Mouse (Mus musculus): Measurements from ENCODE around the gene Rnf11. TPM values are rescaled to one million over a fixed set of nuclear protein-coding genes. Genes with fewer than 3 reads are reported as not detected.

The Rnf11 gene
- total and polyA plus RNA-seq, 3 experiments = 11.9 to 30.9 (median 13.7) TPM

DNA sequence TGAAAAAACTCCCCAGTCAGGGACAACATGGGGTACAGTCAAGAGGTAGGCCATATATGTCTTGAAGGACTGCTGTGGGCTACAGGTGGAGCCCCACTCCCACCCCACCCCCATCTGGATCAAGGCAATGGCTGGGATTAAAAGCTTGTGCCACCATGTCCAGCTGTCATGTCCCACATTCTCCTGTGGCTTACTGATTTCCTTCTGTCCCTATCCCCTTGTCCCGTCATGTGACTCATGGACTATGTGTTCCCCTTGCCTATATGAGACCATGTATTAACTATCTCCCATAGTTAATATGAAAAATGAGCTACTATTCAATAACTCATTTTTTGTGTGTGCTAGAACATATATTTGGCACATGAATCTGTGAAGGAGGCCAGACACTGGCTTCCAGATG lies 50.3 kb downstream of the Rnf11 start:
- DNase-seq (ENCODE audit: extremely low read depth) = no peak
- dilution Hi-C loops (cut with MboI; ENCODE audit: extremely low pct_ligation_motif_present, extremely low pct_unique_long_range_greater_than_20kb, low sequenced_read_pairs) (no loop called here), in situ Hi-C loops (cut with MboI; ENCODE audit: low pct_ligation_motif_present, low pct_unique_long_range_greater_than_20kb, low sequenced_read_pairs) (no loop called here)
- no peaks in the 10 kb centered on the region for H3K27me3 ChIP-seq (replicated peaks)
- peaks cover 8 to 36% of the 10 kb centered on the region in 2 experiments for H3K4me1 ChIP-seq (ENCODE audit: control insufficient read depth in 1 of 2, insufficient read depth in 2 of 2)
- no peak for TF ChIP-seq USF2 (conservative IDR thresholded peaks at IDR 0.05; ENCODE audit: low read depth, low read length)
- TF ChIP-seq MAFK (IDR thresholded peaks at IDR 0.05; ENCODE audit: insufficient replicate concordance, low read length) = no peak
- no peak for TF ChIP-seq NELFE (IDR thresholded peaks at IDR 0.05; ENCODE audit: low read depth, low read length)
- no peak for TF ChIP-seq NRF1 (IDR thresholded peaks at IDR 0.05; ENCODE audit: low read depth, low read length)
- no peak for TF ChIP-seq SIN3A (IDR thresholded peaks at IDR 0.05; ENCODE audit: low read length)
- TF ChIP-seq BHLHE40 (IDR thresholded peaks at IDR 0.05; ENCODE audit: low read depth, low read length) = no peak
- TF ChIP-seq ZC3H11A (IDR thresholded peaks at IDR 0.05; ENCODE audit: low read depth, low read length) = no peak
- TF ChIP-seq MAZ (IDR thresholded peaks at IDR 0.05; ENCODE audit: low read depth, low read length) = no peak
- no peak for TF ChIP-seq JUN (IDR thresholded peaks at IDR 0.05; ENCODE audit: insufficient read depth, low read depth, low read length)
- no peak for TF ChIP-seq POLR2AphosphoS2 (IDR thresholded peaks at IDR 0.05; ENCODE audit: low read depth, low read length)
- TF ChIP-seq GABPA (IDR thresholded peaks at IDR 0.05; ENCODE audit: insufficient replicate concordance, low read depth, low read length) = no peak
- H3K9ac ChIP-seq (ENCODE audit: insufficient read depth, low read depth) = no peak overlapping the region
- H3K79me2 ChIP-seq (replicated peaks; ENCODE audit: control insufficient read depth, extremely low read depth, insufficient read depth, poor library complexity, severe bottlenecking) = no peaks in the 10 kb centered on the region
- no peak overlapping the region for H3K27ac ChIP-seq (ENCODE audit: insufficient read depth, low read depth)
- H3K9me3 ChIP-seq (replicated peaks; ENCODE audit: low read length) = no peaks in the 10 kb centered on the region
- no peak overlapping the region for H3K4me3 ChIP-seq (replicated peaks in 1 of 3; ENCODE audit: low read depth in 2 of 3, low read length in 2 of 3, poor library complexity in 1 of 3)
- H3K36me3 ChIP-seq (replicated peaks in 1 of 2; ENCODE audit: control insufficient read depth in 1 of 2, insufficient read depth in 1 of 2, low read length in 1 of 2) = peaks cover 0 to 6% of the 10 kb centered on the region in 2 experiments
- no peak overlapping the region for H3K4me2 ChIP-seq (ENCODE audit: insufficient read depth, low read depth, poor library complexity, severe bottlenecking)

DNA sequence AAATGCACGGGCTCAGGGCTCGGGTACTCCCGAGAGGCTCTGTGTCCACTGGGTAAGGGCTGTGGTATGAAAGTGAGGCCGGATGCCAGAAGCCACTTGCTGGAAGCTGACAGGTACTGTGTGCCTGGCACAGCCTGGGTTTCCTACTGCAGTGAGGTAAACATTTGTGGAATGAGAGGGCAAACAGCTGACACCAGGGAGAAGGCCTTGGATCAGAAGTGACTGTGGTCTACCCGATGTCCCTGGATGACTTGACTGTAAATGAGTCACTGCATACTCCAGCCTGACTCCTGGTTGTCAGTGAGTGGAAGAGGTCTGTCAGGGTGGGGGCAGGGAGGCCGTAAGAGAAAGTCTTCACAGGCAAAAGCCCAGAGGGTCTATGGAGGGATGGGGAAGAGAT lies 50.9 kb downstream of the Rnf11 start:
- peaks cover 8 to 32% of the 10 kb centered on the region in 2 experiments for H3K4me1 ChIP-seq (ENCODE audit: control insufficient read depth in 1 of 2, insufficient read depth in 2 of 2)

More for the DNA sequence above, 50.9 kb downstream of the Rnf11 start:
- Histone ChIP-seq H3K27me3 (replicated peaks) (no peaks in the 10 kb centered on the region), H3K9ac (ENCODE audit: insufficient read depth, low read depth) (no peak overlapping the region), H3K79me2 (replicated peaks; ENCODE audit: control insufficient read depth, extremely low read depth, insufficient read depth, poor library complexity, severe bottlenecking) (no peaks in the 10 kb centered on the region), H3K4me2 (ENCODE audit: insufficient read depth, low read depth, poor library complexity, severe bottlenecking) (no peak overlapping the region), H3K4me3 (replicated peaks in 1 of 3; ENCODE audit: low read depth in 2 of 3, low read length in 2 of 3, poor library complexity in 1 of 3) (no peak overlapping the region), H3K27ac (ENCODE audit: insufficient read depth, low read depth) (no peak overlapping the region), H3K36me3 (replicated peaks in 1 of 2; ENCODE audit: control insufficient read depth in 1 of 2, insufficient read depth in 1 of 2, low read length in 1 of 2) (peaks cover 0 to 2% of the 10 kb centered on the region in 2 experiments), H3K9me3 (replicated peaks; ENCODE audit: low read length) (no peaks in the 10 kb centered on the region)
- DNase-seq (ENCODE audit: extremely low read depth) = no peak
- in situ Hi-C loops (cut with MboI; ENCODE audit: low pct_ligation_motif_present, low pct_unique_long_range_greater_than_20kb, low sequenced_read_pairs) (no loop called here), dilution Hi-C loops (cut with MboI; ENCODE audit: extremely low pct_ligation_motif_present, extremely low pct_unique_long_range_greater_than_20kb, low sequenced_read_pairs) (no loop called here)
- TF ChIP-seq BHLHE40 (IDR thresholded peaks at IDR 0.05; ENCODE audit: low read depth, low read length) = no peak
- no peak for TF ChIP-seq NELFE (IDR thresholded peaks at IDR 0.05; ENCODE audit: low read depth, low read length)
- TF ChIP-seq E2F4 (IDR thresholded peaks at IDR 0.05; ENCODE audit: insufficient replicate concordance, low read depth, low read length) = no peak
- no peak for TF ChIP-seq ZC3H11A (IDR thresholded peaks at IDR 0.05; ENCODE audit: low read depth, low read length)
- no peak for TF ChIP-seq TBP (conservative IDR thresholded peaks at IDR 0.05; ENCODE audit: low read depth, low read length)
- TF ChIP-seq CTCF (conservative IDR thresholded peaks at IDR 0.05 in 1 of 2, IDR thresholded peaks at IDR 0.05 in 1 of 2; ENCODE audit: low read depth in 2 of 2, low read length in 2 of 2) = no peak
- no peak for TF ChIP-seq RCOR1 (conservative IDR thresholded peaks at IDR 0.05; ENCODE audit: low read depth, low read length)
- TF ChIP-seq UBTF (IDR thresholded peaks at IDR 0.05; ENCODE audit: low read depth, low read length) = no peak
- TF ChIP-seq MAZ (IDR thresholded peaks at IDR 0.05; ENCODE audit: low read depth, low read length) = no peak
- no peak for TF ChIP-seq SMC3 (IDR thresholded peaks at IDR 0.05; ENCODE audit: low read depth, low read length)
- TF ChIP-seq POLR2A (IDR thresholded peaks at IDR 0.05; ENCODE audit: low read depth, low read length) = no peak
- TF ChIP-seq MAX (IDR thresholded peaks at IDR 0.05; ENCODE audit: low read length) = no peak
- no peak for TF ChIP-seq RAD21 (IDR thresholded peaks at IDR 0.05; ENCODE audit: low read depth, low read length)
- no peak for TF ChIP-seq ZKSCAN1 (IDR thresholded peaks at IDR 0.05; ENCODE audit: borderline replicate concordance, low read depth, low read length)

All from CH12.LX (cell line).